Mouse (Mus musculus) gastrocnemius, adult 18-20 months (tissue): ENCODE results near the gene Rbm47. TPM values are rescaled to one million over a fixed set of nuclear protein-coding genes. Genes with fewer than 3 reads are reported as not detected.

Source experiments
- DNase-seq: peaks from one replicate; pipeline ENCODE4 v3.0.0; 2021; ENCODE audit warnings: low spot score
- total RNA-seq, 2 experiments: library from RNA; stranded (reverse); gene quantifications; 2 replicates each; pipeline ENCODE4 v1.2.3; 2021

Gene Rbm47
- total RNA-seq, 2 experiments from 2014 or later = 0.57 to 0.66 TPM

DNA sequence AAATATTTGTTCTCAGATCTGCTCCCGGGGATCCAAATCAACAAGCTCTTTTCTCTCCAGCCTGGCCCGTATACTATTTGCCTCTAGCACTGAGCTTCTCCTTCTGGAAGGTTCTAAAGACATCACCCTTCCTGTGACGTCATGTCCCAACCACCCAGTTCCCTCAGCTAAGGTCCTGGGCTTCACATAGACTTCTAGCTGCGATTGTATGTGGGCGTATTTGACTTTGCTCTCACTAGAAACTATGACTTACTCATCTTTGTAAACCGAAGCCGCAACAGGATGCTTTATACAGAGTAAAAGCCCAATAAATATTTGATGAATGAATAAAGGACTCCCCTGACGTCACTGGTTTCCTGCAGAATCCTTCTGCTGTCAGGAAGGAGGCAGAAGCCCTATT is 7.2 kb downstream of the Rbm47 start:
- no peak for DNase-seq

DNA sequence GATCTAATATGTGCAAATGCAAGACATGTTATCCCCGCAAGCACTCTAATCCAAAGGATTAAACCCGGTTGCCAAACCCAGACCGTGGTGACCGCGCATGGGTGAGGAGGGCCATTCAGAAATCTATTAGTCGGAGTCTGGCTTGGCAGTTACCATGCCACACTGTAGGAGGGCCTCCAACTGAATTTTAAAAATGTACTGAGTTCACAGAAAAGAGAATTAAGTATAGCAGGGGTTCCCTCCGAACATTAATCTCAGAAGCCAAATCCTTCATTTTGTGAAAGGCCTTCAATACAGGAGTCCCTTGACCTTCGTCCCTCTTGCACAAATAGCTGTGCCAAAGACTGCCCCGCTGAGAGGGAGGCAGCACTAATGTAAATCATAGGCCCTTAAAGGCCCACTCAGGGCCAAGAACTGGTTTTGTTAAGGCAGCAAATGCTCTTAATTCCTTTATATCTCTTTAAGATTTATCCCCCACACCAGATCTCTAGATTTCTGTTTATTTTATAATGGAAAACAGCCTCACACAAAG is 16.4 kb downstream of the Rbm47 start:
- DNase-seq = no peak

DNA sequence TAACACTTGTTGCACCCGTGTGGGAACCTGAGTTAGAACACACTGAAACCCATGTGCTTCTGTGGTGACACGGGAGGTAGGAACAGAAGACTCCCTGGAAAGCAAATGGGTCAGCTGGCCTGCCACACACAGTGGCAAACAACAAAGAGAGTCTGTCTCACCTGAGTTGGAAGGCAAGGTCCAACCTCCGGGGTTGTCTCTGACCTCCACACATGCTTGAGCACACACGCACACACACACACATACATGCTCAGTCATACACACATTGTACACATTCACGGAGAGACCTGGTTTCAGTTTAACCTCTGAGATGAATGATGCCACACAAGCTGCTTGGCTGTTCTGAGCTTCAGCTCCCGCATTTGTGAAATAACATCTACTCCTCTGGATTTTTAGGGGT is 18.3 kb downstream of the Rbm47 start:
- no peak for DNase-seq

DNA sequence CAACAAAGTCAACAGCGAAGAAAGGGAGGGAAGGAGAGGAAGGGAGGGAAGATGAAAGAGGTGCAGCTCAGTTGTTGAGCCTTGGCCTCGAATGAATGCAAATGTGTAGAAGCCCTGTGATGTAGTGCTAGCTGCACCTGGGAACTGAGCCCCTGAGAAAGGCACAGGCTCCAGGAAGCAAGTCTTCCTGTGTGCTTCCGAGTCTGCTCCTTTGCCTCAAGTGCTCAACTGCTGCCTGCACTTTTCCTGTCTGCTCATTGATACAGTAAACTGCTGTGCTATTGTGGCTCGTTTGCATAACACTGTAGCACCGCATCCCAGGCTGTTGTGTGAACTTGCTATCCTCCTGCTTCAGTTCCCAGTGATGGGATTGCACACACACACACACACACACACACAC is 19.4 kb downstream of the Rbm47 start:
- no peak for DNase-seq

DNA sequence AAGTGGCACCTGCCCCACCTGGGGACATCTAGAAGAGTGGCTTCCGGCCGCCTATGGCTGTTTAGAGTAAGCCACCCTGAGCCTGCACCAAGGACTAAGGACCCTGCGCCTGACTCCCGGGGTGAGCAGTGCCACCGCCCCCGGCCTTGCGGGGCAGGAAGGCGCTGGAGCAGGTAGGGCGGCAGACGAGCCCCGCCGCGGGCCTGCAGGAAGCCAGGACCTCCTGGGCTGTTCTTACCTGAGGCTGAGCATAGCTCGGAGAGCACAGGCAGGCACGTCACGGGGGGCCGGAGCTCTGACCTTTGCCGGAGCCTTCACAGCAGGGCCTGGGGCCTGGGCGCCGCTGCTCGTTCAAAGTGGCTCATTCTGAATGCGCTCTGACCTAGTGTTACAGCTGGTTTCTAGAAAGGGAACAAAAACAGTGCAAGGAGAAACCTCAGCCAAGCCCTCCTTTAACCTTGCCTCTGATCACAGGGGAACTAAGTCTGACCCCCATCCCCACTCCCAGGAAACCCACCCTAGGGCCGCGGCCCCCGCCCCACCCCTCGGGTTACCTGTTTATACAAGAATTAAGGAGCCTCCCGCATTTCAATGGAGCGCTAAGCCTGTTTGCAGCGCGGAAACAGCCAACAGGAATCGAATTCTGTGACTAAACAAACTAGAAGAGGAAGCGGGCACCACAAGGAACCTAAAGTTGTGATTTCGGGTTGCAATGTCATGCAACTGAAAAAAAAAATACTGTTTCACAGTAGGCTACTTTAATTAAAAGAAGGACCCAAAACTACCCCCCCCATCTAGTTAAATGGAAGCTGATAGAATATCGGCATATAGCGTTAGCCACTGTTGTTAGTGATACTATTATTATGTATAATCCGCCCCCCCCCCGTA is 21.4 kb downstream of the Rbm47 start:
- no peak for DNase-seq

DNA sequence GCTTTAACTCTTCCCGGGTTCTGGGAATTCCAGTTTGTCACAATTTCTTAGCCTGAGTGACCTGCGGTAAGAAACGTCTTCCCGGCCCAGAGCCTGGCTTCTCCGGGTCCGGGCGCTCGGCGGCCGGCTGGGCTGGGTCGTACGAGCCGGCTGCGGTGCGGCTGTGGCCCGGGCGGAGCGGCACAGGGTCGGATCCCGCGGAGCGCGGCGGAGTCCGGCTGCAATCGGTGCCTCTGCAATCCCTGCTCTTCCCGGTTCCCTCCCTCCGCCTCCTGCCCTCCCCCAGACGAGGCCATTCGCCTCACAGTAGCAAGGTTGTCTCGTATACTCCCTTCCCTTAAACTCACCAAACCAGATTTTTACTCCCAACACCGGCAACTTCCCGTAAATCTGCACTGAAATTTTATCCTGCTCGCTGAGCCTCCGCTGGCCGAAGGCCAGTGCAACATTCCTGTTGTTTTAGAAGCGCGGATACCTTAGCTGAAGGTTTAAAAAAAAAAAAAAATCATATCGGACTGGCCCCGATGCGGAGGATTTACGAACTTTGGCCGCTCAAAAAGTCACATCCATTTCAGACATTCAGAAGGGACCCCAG is 22.1 kb downstream of the Rbm47 start:
- DNase-seq = peak; percentile 24

DNA sequence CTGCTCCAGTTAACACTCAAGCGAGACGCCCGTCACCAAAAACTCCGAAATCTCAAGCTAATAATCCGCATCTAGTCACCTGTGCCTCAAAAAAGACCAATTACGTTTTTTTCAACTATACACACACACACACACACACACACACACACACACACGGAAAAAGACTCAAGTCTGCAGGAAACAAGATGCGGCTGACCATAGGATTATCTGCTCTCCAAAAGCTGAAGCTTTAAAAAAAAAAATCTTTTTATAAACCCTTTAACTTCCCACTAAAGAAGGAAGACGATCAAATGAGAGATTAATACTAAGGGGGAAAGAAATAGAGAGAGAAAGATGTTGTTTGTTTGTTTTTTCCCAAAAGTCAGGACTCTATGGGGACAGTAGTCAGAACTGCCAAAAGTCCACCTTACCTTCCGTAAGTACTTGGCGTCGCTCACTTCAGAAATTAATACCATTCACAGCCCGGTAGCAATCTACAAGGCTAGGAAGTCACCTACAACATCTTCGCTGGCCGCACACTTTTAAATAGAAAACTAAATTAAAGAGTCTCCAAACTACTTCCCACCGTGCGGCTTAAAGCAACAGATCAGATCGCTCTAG is 22.7 kb downstream of the Rbm47 start:
- DNase-seq = no peak

DNA sequence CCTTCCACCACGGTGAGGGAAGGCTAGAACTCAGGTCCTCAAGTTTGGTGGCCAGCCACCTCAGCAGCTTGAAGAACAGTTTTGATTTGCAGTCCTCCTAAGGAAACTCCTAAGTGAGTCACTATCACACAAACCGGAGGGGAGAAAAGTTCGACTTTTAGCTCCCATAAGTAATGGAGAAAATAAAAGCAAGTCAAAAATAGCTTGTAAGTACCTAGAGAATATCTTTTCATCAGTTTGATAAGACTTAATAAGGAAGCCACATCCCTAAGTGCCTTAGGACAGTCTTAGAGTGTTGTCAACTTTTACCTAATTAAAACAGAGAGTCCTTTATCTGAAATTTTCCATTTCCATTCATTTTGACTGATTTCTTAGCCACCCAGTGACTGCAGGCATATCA is 23.3 kb downstream of the Rbm47 start:
- no peak for DNase-seq

DNA sequence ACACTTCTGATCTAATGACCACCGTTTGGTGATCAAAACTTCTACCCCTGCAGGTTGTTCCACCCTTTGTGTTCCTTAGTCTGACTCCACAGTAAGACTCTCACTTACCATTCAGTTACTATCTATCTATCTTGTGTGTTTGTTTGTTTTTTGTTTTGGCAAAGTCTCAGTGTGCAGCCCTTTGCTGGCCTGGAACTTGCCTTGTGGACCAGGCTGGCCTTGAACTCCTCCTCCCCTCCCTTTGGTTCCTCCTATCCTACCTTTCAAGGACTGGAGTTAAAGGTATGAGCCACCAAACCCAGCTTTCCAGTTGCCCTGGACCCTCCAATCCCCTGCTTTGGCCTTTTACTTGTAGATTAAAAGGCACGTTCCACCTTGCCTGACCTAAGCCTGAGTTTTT is 23.8 kb downstream of the Rbm47 start:
- DNase-seq = no peak

DNA sequence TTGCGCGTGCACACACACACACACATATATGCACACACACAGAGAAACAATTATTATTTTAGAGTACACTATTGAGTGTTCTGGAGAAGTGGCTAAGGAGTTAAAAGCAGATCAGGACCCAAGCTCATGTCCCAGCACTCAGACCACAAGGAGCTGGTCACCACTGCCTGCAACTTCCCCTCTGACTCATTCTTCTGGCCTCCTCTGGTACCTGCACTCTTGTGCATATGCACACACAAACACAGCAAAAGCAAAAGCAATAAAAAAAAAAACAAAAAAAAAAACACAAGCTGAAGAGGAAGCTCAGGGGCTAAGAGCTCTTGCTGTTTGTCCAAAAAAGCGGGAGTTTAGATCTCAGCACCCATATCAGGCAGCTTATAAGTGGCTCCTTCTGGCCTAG is 25.6 kb downstream of the Rbm47 start:
- DNase-seq = no peak

DNA sequence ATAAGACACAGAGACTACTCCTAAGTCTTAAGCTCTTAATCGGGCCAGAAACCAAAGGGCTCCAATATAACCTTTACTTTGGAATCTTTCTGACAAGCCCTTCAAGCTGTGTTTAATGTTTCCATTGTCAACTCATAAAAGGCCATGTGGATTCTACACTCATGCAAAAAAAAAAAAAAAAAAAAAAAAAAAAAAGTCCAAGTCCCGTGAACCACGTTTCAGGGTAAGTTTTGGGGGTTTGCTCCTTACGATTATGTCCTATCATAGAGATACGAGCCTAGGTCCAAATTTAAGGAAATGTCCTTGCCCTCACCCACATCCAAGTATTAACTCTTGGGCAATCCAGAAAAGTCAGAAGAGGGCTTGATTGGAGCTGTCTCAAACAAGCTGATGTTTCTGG is 27.3 kb downstream of the Rbm47 start:
- no peak for DNase-seq

DNA sequence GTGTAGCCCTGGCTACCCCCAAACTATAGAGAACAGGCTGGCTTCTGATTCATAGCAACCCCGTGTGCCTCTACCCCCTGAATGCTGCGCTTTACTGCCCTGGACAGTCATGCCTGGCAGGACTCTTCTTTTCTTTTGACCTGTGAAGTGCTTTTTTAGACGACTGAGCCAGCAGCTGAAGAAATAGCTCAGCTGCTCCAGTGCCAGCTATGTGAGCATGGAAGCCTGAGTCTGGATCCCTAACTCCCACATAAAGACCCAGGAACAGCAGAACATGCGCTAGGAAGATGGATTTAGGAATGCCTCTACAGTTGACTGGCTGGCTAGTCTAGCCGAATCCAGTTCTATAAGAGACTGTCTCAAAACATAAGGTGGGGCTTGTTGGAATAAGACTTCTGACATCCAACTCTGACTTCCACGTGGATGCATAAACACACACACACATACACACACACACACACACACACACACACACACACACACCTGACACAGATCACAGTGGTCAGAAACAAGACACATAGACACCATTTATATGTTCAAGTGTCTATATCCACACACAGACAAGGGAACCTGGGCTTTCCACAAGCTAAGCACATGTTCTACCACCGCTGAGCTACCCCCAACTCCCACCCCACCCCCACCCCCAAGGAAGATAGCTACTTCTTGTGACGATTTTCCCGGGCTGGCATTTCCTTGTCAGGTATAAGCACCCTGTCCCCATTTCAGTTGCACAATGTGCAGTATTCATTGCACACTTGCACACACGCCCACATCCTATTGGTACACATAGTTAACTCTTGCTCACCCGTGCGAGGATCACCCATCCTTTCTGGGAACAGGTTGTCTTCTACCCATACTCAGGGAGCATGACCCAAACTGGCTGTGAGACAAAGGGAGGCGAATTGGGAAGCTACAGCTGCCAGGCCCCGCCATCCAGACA is 29.6 kb downstream of the Rbm47 start:
- no peak for DNase-seq

DNA sequence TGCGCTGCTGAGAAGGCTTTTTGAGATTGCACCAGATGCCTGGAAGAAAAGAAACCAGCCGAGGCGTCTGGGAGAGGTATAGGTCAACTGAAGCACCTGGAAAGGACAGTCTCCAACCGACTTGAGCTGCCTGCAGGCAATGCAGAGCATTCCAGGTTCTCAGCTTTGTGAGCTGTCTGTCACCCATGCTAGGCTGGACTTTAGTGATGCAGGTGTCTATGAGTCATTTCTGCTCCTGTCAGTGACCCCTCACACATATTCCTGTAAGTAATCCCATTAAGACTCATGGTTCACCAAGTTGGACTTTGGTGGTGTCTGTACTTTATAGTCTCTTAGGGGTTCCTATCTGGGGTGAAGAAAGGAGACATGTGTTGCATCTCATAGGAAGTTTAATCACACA is 31.4 kb downstream of the Rbm47 start:
- no peak for DNase-seq

DNA sequence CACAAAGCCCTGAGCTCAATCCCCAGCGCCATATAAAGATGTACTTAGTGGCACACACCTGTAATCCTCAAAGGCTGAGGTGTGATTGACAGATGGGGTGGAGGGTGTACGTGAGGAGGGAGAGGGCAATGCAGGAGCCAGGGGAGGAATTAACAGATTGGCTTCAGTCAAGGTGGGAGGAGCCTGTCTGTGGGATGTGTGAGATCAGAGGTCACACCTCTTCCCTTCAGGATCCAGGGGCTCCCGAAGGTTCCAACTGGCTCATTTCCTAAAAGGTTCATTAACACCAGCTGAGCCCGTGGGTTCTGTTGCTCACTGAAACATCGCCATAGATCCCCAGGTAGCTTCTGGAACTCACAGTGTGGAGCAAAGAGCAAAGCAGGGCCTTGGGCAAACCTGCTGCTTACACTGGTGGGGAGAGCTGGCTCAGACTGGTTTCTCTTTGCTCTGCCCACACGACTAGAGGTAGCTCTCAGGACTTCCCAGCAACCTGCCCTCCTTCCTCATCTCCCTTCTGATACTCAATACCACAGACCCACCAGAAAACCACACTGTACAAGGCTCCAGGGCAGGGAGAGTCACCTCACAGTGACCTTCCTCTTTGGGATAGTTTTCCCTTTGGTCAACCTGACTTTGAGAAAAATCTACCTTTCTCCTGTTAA is 33.2 kb downstream of the Rbm47 start:
- no peak for DNase-seq

DNA sequence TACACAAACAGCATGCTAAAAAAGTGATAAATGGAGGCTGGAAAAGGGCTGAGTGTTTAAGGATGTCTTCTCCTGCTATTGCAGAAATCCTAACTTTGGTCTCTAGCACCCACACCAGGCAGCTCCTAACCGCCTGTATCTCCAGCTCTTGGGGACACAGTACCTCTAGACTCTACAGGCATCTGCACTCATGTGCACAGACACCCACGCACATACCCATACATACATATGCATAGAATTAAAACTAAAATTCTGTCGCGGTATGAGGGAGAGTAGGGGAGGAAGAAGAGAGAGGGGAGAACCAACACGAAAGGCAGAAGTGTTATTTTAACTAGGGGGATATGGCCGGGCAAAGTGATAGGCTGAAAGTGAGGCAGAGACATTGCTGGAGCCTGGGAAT is 33.7 kb downstream of the Rbm47 start:
- no peak for DNase-seq

DNA sequence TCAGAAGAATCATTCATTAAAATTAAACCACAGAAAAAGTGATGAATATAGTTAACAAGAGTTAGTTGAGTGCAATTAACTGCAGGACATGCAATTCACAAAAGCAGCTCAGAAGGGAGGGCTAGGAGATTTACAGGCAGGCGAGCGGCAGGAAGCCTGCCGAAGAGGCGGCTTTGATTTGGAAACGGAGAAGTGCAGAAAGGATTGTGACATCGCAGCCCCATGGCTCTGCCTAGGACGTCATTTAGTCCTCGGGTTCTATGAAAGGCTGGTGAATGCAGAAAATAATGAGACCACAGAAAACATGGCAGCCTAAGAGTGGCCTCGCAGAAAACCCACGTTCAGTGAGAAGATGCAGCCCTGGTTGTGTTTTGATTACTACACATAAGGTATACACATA is 34.3 kb downstream of the Rbm47 start:
- no peak for DNase-seq

DNA sequence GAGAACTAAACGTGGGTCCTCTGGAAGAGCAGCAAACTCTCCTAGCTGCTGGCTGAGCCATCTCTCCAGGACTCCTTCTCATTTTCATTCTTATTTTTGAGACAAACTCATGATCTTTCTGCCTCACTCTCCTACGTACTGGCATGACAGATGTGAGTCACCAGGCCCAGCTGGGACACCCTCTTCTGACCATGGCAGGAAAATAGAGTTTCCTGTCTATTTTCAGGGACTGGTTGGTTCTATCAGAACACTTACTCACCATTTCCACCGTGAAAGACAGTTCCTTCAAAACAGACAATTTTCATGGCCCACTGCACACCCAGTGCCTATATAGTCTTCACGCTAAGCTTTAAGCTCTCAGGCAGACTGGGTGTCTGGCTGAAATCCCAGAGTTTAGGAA is 35.7 kb downstream of the Rbm47 start:
- no peak for DNase-seq

DNA sequence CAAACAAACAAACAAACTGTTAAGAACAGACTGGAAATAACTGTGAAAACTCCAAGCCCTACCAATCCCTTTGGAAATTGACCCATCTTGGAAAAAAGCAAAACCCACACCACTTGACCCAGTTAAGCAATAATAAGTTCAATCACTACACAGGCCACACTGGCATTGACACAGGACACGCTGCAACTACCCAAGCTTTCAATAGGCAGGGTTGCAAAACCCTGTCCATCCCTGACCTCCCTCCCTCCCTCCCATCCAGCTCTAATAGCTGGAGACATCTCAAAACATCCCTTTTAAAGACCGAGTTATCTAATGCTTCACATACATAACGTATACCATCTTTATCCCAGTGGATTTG is 37.1 kb downstream of the Rbm47 start:
- no peak for DNase-seq

DNA sequence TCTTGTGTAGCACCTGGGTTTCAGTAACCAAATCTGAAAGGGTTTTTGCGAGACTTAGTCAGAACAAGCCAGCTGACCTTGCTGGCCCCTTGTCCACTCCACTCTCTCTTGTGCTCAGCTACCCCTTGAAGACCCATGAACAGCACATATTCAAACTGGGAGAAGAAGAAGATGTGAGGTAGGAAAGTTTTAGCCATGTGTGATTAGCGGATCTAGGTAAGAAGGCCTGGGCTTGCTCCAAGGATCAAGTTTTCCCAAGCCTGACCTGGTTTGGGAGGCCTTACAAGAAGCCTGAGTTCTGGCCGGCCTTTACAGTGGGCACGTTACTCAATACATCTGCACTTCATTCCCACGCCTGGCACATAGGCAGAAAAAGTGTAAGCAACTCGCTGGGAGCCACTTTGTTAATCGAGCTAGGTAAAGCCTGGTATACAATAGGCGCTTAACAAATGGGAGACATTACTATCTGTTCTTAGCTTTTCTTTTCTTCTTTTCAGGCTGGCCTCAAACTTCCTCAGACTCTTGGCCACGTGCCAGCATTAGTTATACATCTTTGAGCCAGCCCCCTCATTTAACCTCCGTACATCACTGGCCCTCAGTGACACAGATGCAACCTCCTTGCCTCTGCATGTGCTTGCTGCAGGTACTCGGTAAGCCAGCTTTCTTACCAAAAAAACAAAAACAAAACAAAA is 37.6 kb downstream of the Rbm47 start:
- DNase-seq = no peak

DNA sequence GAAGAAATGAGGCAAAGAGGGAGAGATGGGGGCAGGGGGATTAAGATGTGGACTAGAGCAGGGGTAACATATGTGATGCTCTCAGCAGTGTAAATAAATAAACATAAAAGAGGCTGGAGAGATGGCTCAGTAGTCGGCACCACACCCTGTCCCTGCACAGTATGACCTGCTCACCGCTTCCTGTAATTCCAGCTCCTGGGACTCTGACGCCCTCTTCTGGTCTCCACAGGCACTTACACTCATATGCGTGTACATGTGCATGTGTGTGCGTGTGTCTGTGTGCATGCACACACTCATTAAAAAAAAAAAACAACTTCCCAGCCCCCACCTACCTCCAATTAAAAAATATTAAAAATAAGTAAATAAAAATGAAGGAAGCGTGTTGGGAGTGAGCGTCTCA is 38.3 kb downstream of the Rbm47 start:
- no peak for DNase-seq
